Mouse (Mus musculus) CH12.LX (cell line): ENCODE measurements around the gene Fam205a4.
"Not testable (repeated sequence)": the region's sequence is repeated elsewhere in the genome, so short reads cannot be mapped to it uniquely, and the experiment has no call there.

Experiments used
- BHLHE40 ChIP-seq: IDR thresholded peaks from 2 replicates; pipeline ENCODE4 v1.6.1; 2011; ENCODE audit warnings: mild to moderate bottlenecking, low read depth, low read length, improper control_type of control experiment
- CHD1 ChIP-seq: IDR thresholded peaks from 2 replicates; pipeline ENCODE4 v1.6.1; 2012; ENCODE audit warnings: low read depth, low read length, improper control_type of control experiment, inconsistent platforms
- CHD2 ChIP-seq: IDR thresholded peaks from 2 replicates; pipeline ENCODE4 v1.6.1; 2011; ENCODE audit warnings: low read length, improper control_type of control experiment
- CTCF ChIP-seq, 2 experiments: IDR thresholded peaks in 1 of 2; conservative IDR thresholded peaks in 1 of 2; 2 replicates each; pipeline ENCODE4 v1.5.1; 2011 to 2012; ENCODE audit warnings: low read depth in 2 of 2, low read length in 2 of 2, improper control_type of control experiment in 1 of 2, inconsistent platforms in 1 of 2, mild to moderate bottlenecking in 1 of 2, moderate library complexity in 1 of 2
- HCFC1 ChIP-seq: IDR thresholded peaks from 2 replicates; pipeline ENCODE4 v1.6.1; 2012; ENCODE audit warnings: low read depth, mild to moderate bottlenecking, inconsistent platforms, low read length, improper control_type of control experiment
- JUND ChIP-seq: conservative IDR thresholded peaks from 2 replicates; pipeline ENCODE4 v1.6.1; 2011; ENCODE audit warnings: low read depth, low read length, improper control_type of control experiment
- MAZ ChIP-seq: IDR thresholded peaks from 2 replicates; pipeline ENCODE4 v1.6.1; 2012; ENCODE audit warnings: low read depth, mild to moderate bottlenecking, inconsistent platforms, low read length, improper control_type of control experiment, moderate library complexity
- MXI1 ChIP-seq: IDR thresholded peaks from 2 replicates; pipeline ENCODE4 v1.6.1; 2011; ENCODE audit warnings: mild to moderate bottlenecking, low read depth, low read length, improper control_type of control experiment
- MYC ChIP-seq: IDR thresholded peaks from 2 replicates; pipeline ENCODE4 v1.6.1; 2011; ENCODE audit warnings: low read depth, mild to moderate bottlenecking, improper control_type of control experiment, low read length
- POLR2A ChIP-seq: IDR thresholded peaks from 2 replicates; pipeline ENCODE4 v1.6.1; 2011; ENCODE audit warnings: low read depth, mild to moderate bottlenecking, improper control_type of control experiment, low read length
- RCOR1 ChIP-seq: conservative IDR thresholded peaks from 2 replicates; pipeline ENCODE4 v1.6.1; 2012; ENCODE audit warnings: low read depth, mild to moderate bottlenecking, inconsistent platforms, low read length, improper control_type of control experiment
- SMC3 ChIP-seq: IDR thresholded peaks from 2 replicates; pipeline ENCODE4 v1.6.1; 2011; ENCODE audit warnings: low read depth, low read length, improper control_type of control experiment
- ZNF384 ChIP-seq: IDR thresholded peaks from 2 replicates; pipeline ENCODE4 v1.6.1; 2012; ENCODE audit warnings: low read depth, low read length, improper control_type of control experiment, inconsistent platforms

GRCm38 (mm10) chr4:41965758-41966157 is at the start of gene Fam205a4:
- TF ChIP-seq SMC3; CTCF (conservative IDR thresholded peaks at IDR 0.05 in 1 of 2, IDR thresholded peaks at IDR 0.05 in 1 of 2; ENCODE audit: low read depth in 2 of 2, low read length in 2 of 2); JUND; CHD2; MYC; POLR2A; ZNF384; HCFC1; RCOR1; MAZ; CHD1; MXI1; BHLHE40: not testable (repeated sequence)
